Mouse (Mus musculus): ENCODE measurements around the gene Tspan32. TPM values are rescaled to one million over a fixed set of nuclear protein-coding genes. Genes with fewer than 3 reads are reported as not detected.

Gene Tspan32
- polyA plus RNA-seq, 1 experiment from 2014 or later, result 0.28 TPM

DNA sequence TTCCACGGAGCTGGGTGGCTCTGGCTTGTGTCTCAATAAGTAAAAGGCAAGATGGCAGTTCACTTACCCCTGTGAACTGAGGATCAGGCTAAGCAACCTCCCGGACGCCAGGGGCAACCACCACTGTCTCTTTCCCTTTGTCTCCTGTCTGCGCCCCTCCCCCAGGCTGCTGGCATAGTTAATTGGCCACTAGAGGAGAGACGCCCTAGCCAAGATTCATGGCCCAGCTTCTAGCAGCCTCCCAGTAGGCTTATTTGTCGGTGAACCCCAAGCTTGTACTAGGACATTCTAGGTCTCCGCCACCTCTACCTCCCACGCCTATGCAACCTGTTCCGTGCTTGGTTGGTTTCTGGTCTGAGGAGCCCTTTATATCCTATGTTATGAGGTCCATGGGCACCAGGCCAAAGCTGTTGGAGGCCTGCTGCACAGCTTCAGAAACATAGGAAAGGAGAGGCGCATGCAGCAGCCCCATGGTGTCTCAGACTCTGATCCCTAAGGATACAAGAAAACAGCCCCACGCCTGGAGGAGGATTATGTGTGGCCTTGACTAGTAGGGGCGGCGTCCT is 63.6 kb downstream of the Tspan32 start:
- no peak for ATAC-seq
- H3K27ac ChIP-seq (ENCODE audit: low read depth, low read length), result peak overlapping the region; percentile 89
- H3K27me3 ChIP-seq (replicated peaks; ENCODE audit: control insufficient read depth, insufficient read depth, low read length), result no peaks in the 10 kb centered on the region
- H3K9me3 ChIP-seq (ENCODE audit: control insufficient read depth, low read length), result no peaks in the 10 kb centered on the region
- peaks cover 36% of the 10 kb centered on the region for H3K36me3 ChIP-seq (ENCODE audit: control insufficient read depth, insufficient read depth, low read length)
- peak overlapping the region; percentile 59 for H3K4me2 ChIP-seq (ENCODE audit: low read length)
- peak overlapping the region; percentile 36 for H3K4me3 ChIP-seq (ENCODE audit: low read length)
- H3K4me1 ChIP-seq (ENCODE audit: control insufficient read depth, insufficient read depth, low read depth, low read length), result peaks cover 23% of the 10 kb centered on the region
- 34% methylated on average over 13 of the region's 13 CpGs for WGBS
- H3K9ac ChIP-seq (ENCODE audit: low read depth, low read length), result peak overlapping the region; percentile 60

DNA sequence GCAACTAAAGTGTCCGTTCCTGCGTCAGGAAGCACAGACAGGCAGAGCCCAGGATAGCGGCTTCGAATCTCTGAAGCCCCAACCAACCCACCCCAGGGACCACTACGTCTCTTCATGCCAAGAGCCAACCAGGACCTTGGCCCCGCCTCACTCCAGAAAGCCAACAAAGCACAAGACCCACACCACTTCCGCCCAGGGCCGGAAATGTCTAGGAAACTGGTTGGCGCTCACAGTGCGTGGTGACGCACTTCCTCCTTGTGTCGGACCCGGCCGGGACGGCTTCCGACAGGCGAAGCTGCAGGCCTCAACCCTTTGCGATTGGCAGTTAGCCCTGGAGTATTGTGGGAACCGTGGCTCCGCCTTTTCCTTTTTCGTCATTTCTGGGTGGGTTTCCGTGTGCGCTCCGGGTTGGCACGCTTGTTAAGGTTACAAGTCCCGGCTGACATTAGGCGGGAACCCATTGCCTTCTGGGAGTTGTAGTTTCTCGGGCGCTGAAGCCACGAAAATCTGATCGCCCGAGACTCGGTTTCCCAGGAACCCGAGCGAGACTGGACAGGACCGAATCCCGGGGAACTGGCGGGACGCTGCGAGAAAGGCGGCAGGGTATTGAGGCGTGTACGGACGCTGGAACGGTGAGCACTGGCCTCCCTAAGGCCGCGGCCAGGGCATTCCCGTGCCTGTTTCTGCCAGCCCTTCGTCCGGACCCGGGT is 64.2 kb downstream of the Tspan32 start, which contains the start of gene Tssc4:
Tssc4 (plus strand) TSS at position 368 of the 710 bp plus-strand sequence.
- Histone ChIP-seq H3K27ac (ENCODE audit: low read depth, low read length) (peak within 1 kb of the TSS; percentile 89), H3K4me3 (ENCODE audit: low read length) (peak within 1 kb of the TSS; percentile 84), H3K27me3 (replicated peaks; ENCODE audit: control insufficient read depth, insufficient read depth, low read length) (no peaks in the 10 kb centered on the region), H3K4me1 (ENCODE audit: control insufficient read depth, insufficient read depth, low read depth, low read length) (peaks cover 23% of the 10 kb centered on the region), H3K36me3 (ENCODE audit: control insufficient read depth, insufficient read depth, low read length) (peaks cover 30% of the 10 kb centered on the region), H3K4me2 (ENCODE audit: low read length) (peak within 1 kb of the TSS; percentile 99), H3K9ac (ENCODE audit: low read depth, low read length) (peak within 1 kb of the TSS; percentile 92), H3K9me3 (ENCODE audit: control insufficient read depth, low read length) (no peaks in the 10 kb centered on the region)
- under 1% methylated on average over 50 of the region's 51 CpGs for WGBS
- peak; percentile 97 for ATAC-seq

Other genes with a start within 250 kb of the Tspan32 start
- gene Th, start 73.9 kb upstream of the Tspan32 start, polyA plus RNA-seq (2015; fragmentation: Nextera tagmentation; extraction: Ambion mirVana), result 9.2 and 10.4 TPM in 2 replicates
- 0.93 and 1.3 TPM in 2 replicates for gene Ascl2, start 35.8 kb upstream of the Tspan32 start, polyA plus RNA-seq (2015; fragmentation: Nextera tagmentation; extraction: Ambion mirVana)
- gene Cd81, start 47.7 kb downstream of the Tspan32 start, polyA plus RNA-seq (2015; fragmentation: Nextera tagmentation; extraction: Ambion mirVana), result 532 and 585 TPM in 2 replicates
- gene Tssc4, start 64.2 kb downstream of the Tspan32 start, polyA plus RNA-seq (2015; fragmentation: Nextera tagmentation; extraction: Ambion mirVana), result 97.4 and 98.7 TPM in 2 replicates
- gene Trpm5, start 89.6 kb downstream of the Tspan32 start, polyA plus RNA-seq (2015; fragmentation: Nextera tagmentation; extraction: Ambion mirVana), result 2.1 and 3.2 TPM in 2 replicates
- gene Kcnq1, start 101.3 kb downstream of the Tspan32 start, polyA plus RNA-seq (2015; fragmentation: Nextera tagmentation; extraction: Ambion mirVana), result 1.3 and 2.2 TPM in 2 replicates

Data from hindbrain, embryonic 16.5 days (tissue).